Mouse (Mus musculus): ENCODE measurements around the gene Fads2.

GRCm38 (mm10) chr19:10097826-10098225 lies 3.7 kb downstream of the Fads2 start:
- TF ChIP-seq USF1 (IDR thresholded peaks at IDR 0.05; ENCODE audit: low read depth, low read length) (no peak), CHD2 (IDR thresholded peaks at IDR 0.05; ENCODE audit: low read length) (no peak), POLR2A (IDR thresholded peaks at IDR 0.05; ENCODE audit: control insufficient read depth in 1 of 2, insufficient read depth in 1 of 2, low read depth in 1 of 2, low read length in 2 of 2, poor library complexity in 1 of 2) (no peak), MAX (IDR thresholded peaks at IDR 0.05; ENCODE audit: low read length) (no peak), USF2 (IDR thresholded peaks at IDR 0.05; ENCODE audit: borderline replicate concordance in 1 of 2, insufficient read depth in 1 of 2, low read depth in 1 of 2, low read length in 2 of 2) (no peak), ZMIZ1 (IDR thresholded peaks at IDR 0.05; ENCODE audit: low read depth, low read length) (no peak), ZC3H11A (IDR thresholded peaks at IDR 0.05; ENCODE audit: low read depth, low read length) (no peak), EP300 (IDR thresholded peaks at IDR 0.05; ENCODE audit: low read depth in 1 of 2, low read length in 2 of 2) (no peak), CTCF (IDR thresholded peaks at IDR 0.05 in 2 of 3, conservative IDR thresholded peaks at IDR 0.05 in 1 of 3; ENCODE audit: control insufficient read depth in 1 of 3, insufficient read depth in 1 of 3, low read depth in 2 of 3, low read length in 3 of 3, poor library complexity in 1 of 3, severe bottlenecking in 1 of 3) (no peak), KAT2A (conservative IDR thresholded peaks at IDR 0.05; ENCODE audit: low read depth, low read length) (no peak)
